Mouse (Mus musculus) heart, embryonic 16.5 days (tissue): Measurements from ENCODE around the gene Mmp27. TPM values are rescaled to one million over a fixed set of nuclear protein-coding genes. Genes with fewer than 3 reads are reported as not detected.

Source experiments
- ATAC-seq: fragments of 200-750 bp; cut with Nextera tagmentation; replicated peaks from 2 replicates; pipeline ENCODE4 v1.8.0; 2017; ENCODE audit warnings: moderate number of reproducible peaks; ENCODE audit not compliant: insufficient read depth, low FRiP score; ENCODE audit errors: extremely low read depth
- H3K27ac ChIP-seq: fragments of 300-500 bp; sonication (generic); 2 replicates; pipeline ENCODE4 v1.5.1; 2014; ENCODE audit warnings: mild to moderate bottlenecking, low read length, control low read depth, moderate library complexity
- H3K27me3 ChIP-seq: fragments of 300-500 bp; sonication (generic); 2 replicates; pipeline ENCODE4 v1.6.1; 2014; ENCODE audit warnings: low read length, mixed read lengths; ENCODE audit not compliant: control insufficient read depth, insufficient read depth
- H3K36me3 ChIP-seq: fragments of 300-500 bp; sonication (generic); 2 replicates; pipeline ENCODE4 v1.6.1; 2014; ENCODE audit not compliant: control insufficient read depth, insufficient read depth
- H3K4me1 ChIP-seq: fragments of 300-500 bp; sonication (generic); 2 replicates; pipeline ENCODE4 v1.6.1; 2014; ENCODE audit warnings: low read length, mixed read lengths; ENCODE audit not compliant: control insufficient read depth, insufficient read depth
- H3K4me2 ChIP-seq: fragments of 300-500 bp; sonication (generic); 2 replicates; pipeline ENCODE4 v1.6.1; 2014; ENCODE audit warnings: low read depth, mild to moderate bottlenecking, control low read depth, low read length
- H3K4me3 ChIP-seq: fragments of 300-500 bp; sonication (generic); 2 replicates; pipeline ENCODE4 v1.5.1; 2014; ENCODE audit warnings: mild to moderate bottlenecking, control low read depth, low read length
- H3K9ac ChIP-seq: fragments of 300-500 bp; sonication (generic); 2 replicates; pipeline ENCODE4 v1.6.1; 2014; ENCODE audit warnings: low read length, control low read depth
- H3K9me3 ChIP-seq: fragments of 300-500 bp; sonication (generic); replicated peaks from 2 replicates; pipeline ENCODE4 v1.6.1; 2016; ENCODE audit warnings: low read length; ENCODE audit not compliant: control insufficient read depth
- WGBS: fragments of 180-500 bp; shearing (Covaris S2); extraction: QIAGEN DNeasy Blood & Tissue Kit; methylation state at CpG from one replicate; pipeline ENCODE4 v1.1.7; 2014; 5-methylcytosine and 5-hydroxymethylcytosine counted together
- polyA plus RNA-seq: library from polyadenylated mRNA; unstranded; fragments of >200 nt; fragmentation: Nextera tagmentation; extraction: Ambion mirVana; gene quantifications from 2 replicates; pipeline ENCODE4 v1.2.1, GENCODE M21; 2015

The Mmp27 gene
- polyA plus RNA-seq, 1 experiment from 2014 or later: not detected

DNA sequence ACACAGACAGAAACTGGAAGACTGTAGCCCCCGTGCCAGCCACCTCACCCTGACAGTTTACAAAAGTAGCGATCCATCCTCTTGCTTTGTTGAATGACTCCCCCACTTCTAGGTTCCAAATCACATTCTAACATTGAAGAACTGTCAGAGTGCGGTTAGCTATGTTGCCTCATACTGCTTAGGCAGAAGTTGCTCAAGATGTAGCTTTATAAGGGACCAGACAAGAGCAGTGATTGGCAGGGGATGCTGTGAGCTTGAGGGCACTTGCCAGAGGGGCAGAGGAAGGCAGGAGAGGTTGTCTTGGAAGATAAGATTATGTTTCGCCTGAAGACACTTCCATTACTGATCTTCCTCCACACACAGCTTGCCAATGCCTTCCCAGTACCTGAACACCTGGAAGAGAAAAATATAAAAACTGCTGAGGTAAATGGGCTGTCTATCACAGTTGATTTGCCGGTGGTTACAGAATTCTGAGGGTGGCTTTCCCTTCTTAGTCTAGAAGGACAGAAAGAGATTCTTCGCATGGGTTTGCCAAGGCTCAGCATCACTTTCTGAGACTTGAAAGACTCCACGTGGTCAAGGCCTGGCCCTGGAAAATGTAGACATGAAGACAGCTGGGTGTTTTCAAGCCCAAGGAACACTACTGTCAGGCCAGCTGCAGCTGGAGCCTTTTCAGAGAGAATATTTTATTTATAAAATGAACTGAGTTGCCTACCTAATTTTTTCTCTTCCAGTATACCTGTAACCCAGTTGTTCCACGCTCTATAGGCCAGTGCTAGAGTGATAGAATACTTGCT, 12.8 kb upstream of the Mmp27 start, which contains the start of gene Mmp8:
TSS of gene Mmp8 (plus strand) at position 236 of the 797 bp plus-strand sequence.
- Histone ChIP-seq H3K27ac (no peak within 1 kb of the TSS), H3K27me3 (no peaks in the 10 kb centered on the region), H3K4me3 (no peak within 1 kb of the TSS), H3K9ac (no peak within 1 kb of the TSS), H3K9me3 (no peaks in the 10 kb centered on the region), H3K4me1 (no peaks in the 10 kb centered on the region), H3K36me3 (no peaks in the 10 kb centered on the region), H3K4me2 (no peak within 1 kb of the TSS)
- ATAC-seq: no peak
- 72% methylated on average over 8 of the region's 8 CpGs for WGBS

DNA sequence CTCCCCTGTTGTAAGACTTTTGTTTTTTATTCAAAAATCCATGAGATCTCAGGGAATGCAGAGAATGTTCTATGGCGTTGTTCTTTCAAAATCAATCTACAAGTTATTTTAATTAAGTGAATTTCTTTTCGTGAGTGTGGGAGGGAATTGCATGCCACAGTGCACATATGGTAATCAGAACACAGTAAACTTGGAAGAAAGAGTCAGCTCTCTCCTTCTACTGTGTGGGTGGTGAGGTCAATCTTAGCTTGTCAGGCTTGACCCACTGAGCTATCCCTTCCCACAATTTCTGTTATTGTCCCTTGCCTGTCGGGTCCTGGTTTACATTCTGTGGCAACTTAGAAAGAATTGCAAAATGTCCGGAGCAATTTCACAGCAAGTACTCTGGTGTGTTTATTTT, 11.2 kb upstream of the Mmp27 start:
- no peak for ATAC-seq
- no peak overlapping the region for H3K4me2 ChIP-seq
- 71% methylated on average over 4 of the region's 4 CpGs for WGBS

DNA sequence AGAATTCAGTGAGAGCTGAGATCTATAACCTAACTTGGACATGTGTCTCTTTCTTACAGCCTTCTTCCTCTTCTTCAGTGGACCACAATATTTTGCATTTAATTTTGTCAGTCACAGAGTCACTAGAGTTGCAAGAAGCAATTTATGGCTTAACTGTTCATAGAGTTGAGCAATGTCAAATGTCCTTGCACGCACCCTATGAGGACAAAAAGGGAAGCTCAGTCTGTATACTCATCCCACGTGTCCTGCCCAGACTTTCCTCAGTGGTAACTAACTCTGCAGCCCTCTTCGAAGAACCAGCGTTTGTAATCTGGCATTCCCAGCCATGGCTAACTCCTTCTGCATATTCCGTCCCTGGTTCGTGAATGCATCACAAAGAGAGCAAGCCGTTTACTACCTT, 3.8 kb upstream of the Mmp27 start:
- Histone ChIP-seq H3K27me3 (no peaks in the 10 kb centered on the region), H3K4me1 (no peaks in the 10 kb centered on the region), H3K9me3 (no peaks in the 10 kb centered on the region), H3K4me3 (no peak overlapping the region), H3K4me2 (no peak overlapping the region), H3K36me3 (no peaks in the 10 kb centered on the region), H3K27ac (no peak overlapping the region), H3K9ac (no peak overlapping the region)
- WGBS: 52% methylated on average over 7 of the region's 7 CpGs
- ATAC-seq: no peak

More for the DNA sequence above, 11.2 kb upstream of the Mmp27 start:
- Histone ChIP-seq H3K9me3 (no peaks in the 10 kb centered on the region), H3K27me3 (no peaks in the 10 kb centered on the region), H3K4me1 (no peaks in the 10 kb centered on the region), H3K9ac (no peak overlapping the region), H3K4me3 (no peak overlapping the region), H3K36me3 (no peaks in the 10 kb centered on the region), H3K27ac (no peak overlapping the region)

DNA sequence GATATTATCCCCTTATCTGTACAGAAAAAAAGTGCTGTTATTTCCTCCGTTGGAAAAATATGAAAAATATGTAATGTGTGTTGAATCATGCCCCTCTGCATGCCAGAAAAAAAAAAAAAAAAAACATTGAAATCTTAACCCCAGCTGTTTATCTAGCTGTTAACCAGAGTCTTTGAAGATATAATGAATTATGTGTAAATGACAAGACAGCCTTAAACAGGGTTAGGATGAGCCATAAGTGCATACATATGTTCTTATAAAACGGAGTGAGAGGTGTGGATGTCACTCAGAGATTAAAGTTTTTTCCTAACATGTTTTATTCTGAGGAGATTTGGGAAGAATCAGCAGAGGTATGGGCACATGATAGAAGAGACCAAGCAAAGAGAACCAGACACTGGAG, 3.3 kb upstream of the Mmp27 start:
- H3K27me3 ChIP-seq: no peaks in the 10 kb centered on the region
- H3K9me3 ChIP-seq: no peaks in the 10 kb centered on the region
- H3K4me2 ChIP-seq: no peak overlapping the region
- H3K4me3 ChIP-seq: no peak overlapping the region
- ATAC-seq: no peak
- no peaks in the 10 kb centered on the region for H3K4me1 ChIP-seq
- H3K36me3 ChIP-seq: no peaks in the 10 kb centered on the region
- no peak overlapping the region for H3K27ac ChIP-seq
- no peak overlapping the region for H3K9ac ChIP-seq
- 60% methylated on average over 2 of the region's 2 CpGs for WGBS

DNA sequence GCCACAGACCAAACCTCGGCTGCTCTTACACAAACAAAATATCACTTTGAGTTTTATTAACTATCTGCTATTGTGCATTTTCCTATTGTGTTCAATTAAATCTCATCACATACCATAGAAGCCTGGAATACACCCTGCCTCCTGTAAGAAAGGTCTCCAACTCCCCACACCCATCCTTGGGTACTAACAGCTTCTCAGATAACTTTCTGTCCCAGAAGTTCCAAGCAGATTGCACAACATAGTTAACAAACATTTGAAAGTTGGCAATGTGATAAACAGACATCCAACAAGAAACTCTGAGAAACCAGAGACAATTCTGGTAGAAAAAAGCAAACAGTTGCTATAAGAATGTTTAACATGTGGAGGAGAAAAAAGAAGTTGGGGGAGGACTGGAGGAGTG, 711 bp upstream of the Mmp27 start:
- H3K27ac ChIP-seq: no peak overlapping the region
- H3K9me3 ChIP-seq: no peaks in the 10 kb centered on the region
- no peak overlapping the region for H3K9ac ChIP-seq
- no peaks in the 10 kb centered on the region for H3K4me1 ChIP-seq
- no peak overlapping the region for H3K4me2 ChIP-seq
- no peaks in the 10 kb centered on the region for H3K36me3 ChIP-seq
- H3K4me3 ChIP-seq: no peak overlapping the region
- no peak for ATAC-seq
- H3K27me3 ChIP-seq: no peaks in the 10 kb centered on the region
- 78% methylated on average over 1 of the region's 1 CpGs for WGBS

DNA sequence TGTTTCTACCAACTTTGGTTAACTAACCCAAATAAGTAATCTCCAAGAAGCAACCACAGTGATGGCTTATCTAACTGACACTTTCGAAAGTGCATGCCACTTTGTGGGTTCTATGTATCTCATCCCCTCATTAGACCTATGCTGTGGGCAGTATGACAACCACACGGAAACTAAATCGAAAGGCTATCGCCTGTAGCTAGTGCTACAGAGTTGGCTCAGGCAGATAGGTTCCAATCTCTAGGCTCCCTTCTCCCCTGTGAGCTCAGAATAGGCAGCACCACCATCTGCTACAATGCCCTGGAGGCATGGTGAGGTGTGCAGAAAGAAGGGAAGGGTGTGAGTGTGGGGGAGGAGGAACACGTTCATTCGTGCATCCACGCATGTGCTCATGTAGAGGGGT, 992 bp downstream of the Mmp27 start:
- Histone ChIP-seq H3K9ac (no peak overlapping the region), H3K4me2 (no peak overlapping the region), H3K27ac (no peak overlapping the region), H3K9me3 (no peaks in the 10 kb centered on the region), H3K4me1 (no peaks in the 10 kb centered on the region), H3K4me3 (no peak overlapping the region), H3K27me3 (no peaks in the 10 kb centered on the region), H3K36me3 (no peaks in the 10 kb centered on the region)
- no peak for ATAC-seq
- WGBS: 80% methylated on average over 7 of the region's 7 CpGs

DNA sequence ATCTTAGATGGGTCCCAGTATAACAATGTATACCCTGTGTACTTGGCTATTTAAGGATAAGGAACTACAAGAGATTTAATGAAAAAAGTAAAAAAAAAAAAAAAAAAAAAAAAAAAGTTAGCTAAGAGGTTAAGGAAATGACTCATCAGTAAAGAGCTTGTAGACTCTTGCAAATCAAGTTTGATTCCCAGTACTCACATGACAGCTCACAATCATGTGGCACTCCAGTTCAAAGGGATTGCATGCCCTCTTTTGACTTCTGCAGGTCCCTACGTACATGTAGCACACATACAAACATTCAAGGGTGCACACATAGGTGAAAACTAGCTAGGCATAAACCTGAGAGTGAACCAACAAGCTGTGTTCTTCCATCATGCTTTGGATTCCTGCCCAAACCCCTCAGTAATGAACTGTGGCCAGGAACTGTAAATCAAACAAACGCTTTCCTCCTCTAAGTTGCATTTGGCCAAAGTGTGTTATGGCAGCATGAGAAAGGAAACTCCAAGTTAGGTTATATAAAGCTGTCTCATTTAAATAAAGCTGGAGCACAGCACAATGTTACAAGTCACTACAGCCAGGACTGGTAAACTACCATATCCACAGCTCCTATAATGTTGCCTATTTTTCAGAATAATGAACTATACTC, 1.6 kb downstream of the Mmp27 start:
- Histone ChIP-seq H3K9me3 (no peaks in the 10 kb centered on the region), H3K9ac (no peak overlapping the region), H3K4me2 (no peak overlapping the region), H3K36me3 (no peaks in the 10 kb centered on the region), H3K4me1 (no peaks in the 10 kb centered on the region), H3K27me3 (no peaks in the 10 kb centered on the region), H3K4me3 (no peak overlapping the region), H3K27ac (no peak overlapping the region)
- 61% methylated on average over 2 of the region's 2 CpGs for WGBS
- ATAC-seq: no peak

DNA sequence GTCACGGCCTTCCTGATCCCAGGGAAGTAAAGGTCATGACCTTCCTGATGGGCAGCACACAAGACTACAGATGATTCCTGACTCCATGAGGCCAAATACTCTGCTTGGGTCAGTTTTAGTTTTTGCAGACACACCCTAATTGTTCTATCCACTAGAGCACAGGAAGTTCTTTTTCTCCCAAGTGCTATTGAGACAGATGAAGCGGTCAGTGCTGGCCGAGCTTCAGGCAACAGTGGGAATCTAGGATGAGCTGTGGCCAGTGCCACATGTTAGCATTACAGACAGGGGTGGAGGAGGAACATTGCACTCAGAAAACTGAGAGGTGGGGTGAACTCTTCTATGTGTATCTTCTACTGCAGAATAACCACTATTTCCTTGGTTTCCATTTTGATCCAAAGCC, 4.3 kb downstream of the Mmp27 start:
- Histone ChIP-seq H3K4me1 (no peaks in the 10 kb centered on the region), H3K36me3 (no peaks in the 10 kb centered on the region), H3K27me3 (no peaks in the 10 kb centered on the region), H3K4me2 (no peak overlapping the region), H3K9me3 (no peaks in the 10 kb centered on the region), H3K27ac (no peak overlapping the region), H3K9ac (no peak overlapping the region), H3K4me3 (no peak overlapping the region)
- WGBS: 78% methylated on average over 3 of the region's 3 CpGs
- no peak for ATAC-seq

DNA sequence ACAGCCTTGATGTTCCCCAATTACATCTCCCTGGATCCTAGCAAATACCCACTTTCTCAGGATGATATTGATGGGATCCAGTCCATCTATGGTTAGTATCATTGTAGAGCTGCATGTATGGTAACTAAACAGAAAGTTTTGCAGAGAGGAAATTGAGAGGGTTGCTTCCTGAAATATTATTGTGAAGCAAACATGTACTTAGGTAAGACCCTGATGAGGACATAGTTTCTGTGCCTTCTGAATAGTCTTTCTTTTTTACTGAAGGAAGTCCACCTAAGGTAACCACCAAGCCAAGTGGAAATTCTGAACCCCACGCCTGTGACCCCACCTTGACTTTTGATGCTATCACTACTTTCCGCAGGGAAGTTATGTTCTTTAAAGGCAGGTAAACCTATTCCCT, 6.2 kb downstream of the Mmp27 start:
- H3K9me3 ChIP-seq: no peaks in the 10 kb centered on the region
- H3K4me2 ChIP-seq: no peak overlapping the region
- H3K27ac ChIP-seq: no peak overlapping the region
- H3K27me3 ChIP-seq: no peaks in the 10 kb centered on the region
- no peak for ATAC-seq
- H3K4me3 ChIP-seq: no peak overlapping the region
- no peaks in the 10 kb centered on the region for H3K36me3 ChIP-seq
- 83% methylated on average over 2 of the region's 2 CpGs for WGBS
- no peak overlapping the region for H3K9ac ChIP-seq
- no peaks in the 10 kb centered on the region for H3K4me1 ChIP-seq
